In the genomic region with DNA sequence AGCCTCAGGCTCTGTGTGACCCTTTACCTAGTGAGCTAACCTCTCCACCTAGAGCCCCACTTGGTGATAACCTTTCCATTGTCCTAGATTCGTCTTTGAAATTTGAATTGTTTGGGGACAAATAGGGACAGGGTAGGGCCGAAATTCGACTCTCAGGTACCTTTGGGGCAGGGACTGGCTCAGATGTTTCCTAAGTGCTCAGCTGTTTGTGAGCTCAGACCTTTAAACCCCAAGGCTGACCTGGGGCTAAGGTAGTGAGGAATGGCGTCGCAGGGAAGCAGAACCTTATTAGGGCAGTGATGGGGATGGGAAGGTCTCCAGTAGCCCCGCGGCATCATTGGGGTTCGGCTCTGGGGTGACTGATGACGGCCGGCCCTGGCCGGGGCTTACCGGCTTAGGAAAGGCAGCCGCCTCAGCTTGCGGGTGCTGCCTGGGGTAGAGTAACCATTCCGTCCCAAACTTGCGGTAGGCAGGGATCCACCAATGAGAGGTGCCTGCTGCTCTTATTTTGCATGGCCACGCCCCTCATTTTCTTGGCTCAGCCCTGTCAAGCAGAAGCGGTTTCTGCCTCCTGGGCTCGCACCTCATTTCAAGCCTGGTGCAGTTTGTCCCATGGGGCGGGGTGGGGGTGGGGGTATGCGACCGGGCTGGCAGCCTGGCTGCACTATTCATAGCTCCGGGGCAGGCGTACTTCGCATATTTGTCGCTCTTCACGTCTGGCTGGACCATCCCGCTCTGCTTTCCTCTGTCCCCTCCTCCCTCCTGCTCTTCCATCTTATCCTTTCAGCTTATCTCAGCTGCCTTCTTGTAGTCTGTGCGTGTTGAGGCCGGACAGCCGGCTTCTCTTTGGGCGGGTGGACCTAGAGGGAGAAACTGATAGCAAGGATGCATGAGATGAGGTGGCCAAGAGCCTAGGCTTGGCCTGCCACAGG, we compare ENCODE assay signal across 8 mouse cellular contexts. TPM values are rescaled to one million over a fixed set of nuclear protein-coding genes. Genes with fewer than 3 reads are reported as not detected.
DNase-seq lines count a peak whose midpoint lies in the region; ATAC-seq and TF ChIP-seq lines count a peak whose summit lies in the region.

No protein-coding gene starts in this region.

- TF ChIP-seq POLR2A in heart, adult 2 months (IDR thresholded peaks at IDR 0.05; ENCODE audit: insufficient read depth, low read depth, low read length), result peak; percentile 52; the same call in 1 of the 2 replicates
- TF ChIP-seq POLR2A in myocyte (IDR thresholded peaks at IDR 0.05; ENCODE audit: insufficient read length, low read depth), result peak; percentile 11

- peak overlapping the region; percentile 89 for H3K4me2 ChIP-seq in liver, embryonic 12.5 days
- H3K4me2 ChIP-seq in myocyte (ENCODE audit: low read depth), result peak overlapping the region; percentile 94

- ATAC-seq in liver, embryonic 12.5 days, result peak; percentile 86

- H3K79me3 ChIP-seq in C2C12 (ENCODE audit: low read depth), result peaks cover 32% of the 10 kb centered on the region

- intact Hi-C loops in heart, adult 2 months (cut with DNase I), result no loop called here

- H3K36me3 ChIP-seq in C2C12 (ENCODE audit: control insufficient read depth, insufficient read depth) (no peaks in the 10 kb centered on the region), myocyte (ENCODE audit: control insufficient read depth, insufficient read depth) (no peaks in the 10 kb centered on the region)
- no peaks in the 10 kb centered on the region for H3K36me3 ChIP-seq in heart, adult 2 months (ENCODE audit: control insufficient read depth, insufficient read depth, low read length)
- H3K36me3 ChIP-seq in liver, embryonic 12.5 days, result no peaks in the 10 kb centered on the region

- TF ChIP-seq EP300 in heart, adult 2 months (IDR thresholded peaks at IDR 0.05; ENCODE audit: insufficient read depth, low read depth, low read length), result peak; percentile 51; the same call in 1 of the 2 replicates

- peaks cover 10% of the 10 kb centered on the region for H3K4me1 ChIP-seq in heart, adult 2 months (ENCODE audit: control insufficient read depth, insufficient read depth, low read length)
- H3K4me1 ChIP-seq in liver, embryonic 12.5 days, result peaks cover 83% of the 10 kb centered on the region

- H3K27me3 ChIP-seq in C2C12 (ENCODE audit: control insufficient read depth, insufficient read depth, insufficient read length) (no peaks in the 10 kb centered on the region), myocyte (ENCODE audit: control insufficient read depth, insufficient read depth, insufficient read length) (no peaks in the 10 kb centered on the region)
- H3K27me3 ChIP-seq in heart, adult 2 months (ENCODE audit: control insufficient read depth, insufficient read depth, low read length), result no peaks in the 10 kb centered on the region
- H3K27me3 ChIP-seq in liver, embryonic 12.5 days (replicated peaks), result no peaks in the 10 kb centered on the region

- DNase-seq in adrenal gland, adult 2 months, result peak; percentile 89
- DNase-seq in embryo, embryonic 11.5 days (ENCODE audit: low read depth, low spot score), result peak; percentile 84
- peak; percentile 79 to 89 for DNase-seq in heart, adult 2 months
- peak; percentile 75 for DNase-seq in kidney, adult 11 months
- peak; percentile 74 for DNase-seq in telencephalon, adult 2 months (ENCODE audit: low read depth, low spot score)

- 3% methylated on average over 32 of the region's 32 CpGs for WGBS in heart, adult 2 months
- 2% methylated on average over 32 of the region's 32 CpGs for WGBS in liver, embryonic 12.5 days (ENCODE audit: insufficient replicate concordance)

- TF ChIP-seq CTCF in C2C12 (IDR thresholded peaks at IDR 0.05; ENCODE audit: control insufficient read depth, insufficient read depth, insufficient read length), result no peak
- TF ChIP-seq CTCF in heart, adult 2 months (IDR thresholded peaks at IDR 0.05), result no peak

- H3ac ChIP-seq in C2C12 (ENCODE audit: control insufficient read depth, insufficient read length, low read depth) (peak overlapping the region; percentile 36), myocyte (ENCODE audit: control insufficient read depth, insufficient read length) (no peak overlapping the region)

- peak overlapping the region; percentile 79 for H3K27ac ChIP-seq in heart, adult 2 months
- peak overlapping the region; percentile 94 for H3K27ac ChIP-seq in liver, embryonic 12.5 days

- peak overlapping the region; percentile 36 for H3K9ac ChIP-seq in heart, adult 2 months (ENCODE audit: low read depth, low read length)
- H3K9ac ChIP-seq in liver, embryonic 12.5 days, result peak overlapping the region; percentile 75

- no peaks in the 10 kb centered on the region for H3K9me3 ChIP-seq in liver, embryonic 12.5 days (replicated peaks)

- peaks cover 91% of the 10 kb centered on the region for H3K79me2 ChIP-seq in C2C12 (ENCODE audit: control insufficient read depth, insufficient read depth)
- H3K79me2 ChIP-seq in heart, adult 2 months (replicated peaks; ENCODE audit: control insufficient read depth, insufficient read depth, low read length), result no peaks in the 10 kb centered on the region
- H3K79me2 ChIP-seq in myocyte (ENCODE audit: control insufficient read depth, insufficient read depth), result peaks cover 69% of the 10 kb centered on the region

- H3K4me3 ChIP-seq in C2C12 (ENCODE audit: insufficient read depth, poor library complexity, severe bottlenecking) (no peak overlapping the region), myocyte (peak overlapping the region; percentile 13)
- H3K4me3 ChIP-seq in heart, adult 2 months, result peak overlapping the region; percentile 53
- peak overlapping the region; percentile 53 for H3K4me3 ChIP-seq in liver, embryonic 12.5 days

TF ChIP-seq in C2C12, 6 proteins besides CTCF, POLR2A, EP300 and RAD21:
- TF ChIP-seq USF1 (IDR thresholded peaks at IDR 0.05; ENCODE audit: low read depth), result no peak
- no peak for TF ChIP-seq FOSL1 (IDR thresholded peaks at IDR 0.05; ENCODE audit: insufficient read depth, low read length, poor library complexity, severe bottlenecking)
- no peak for TF ChIP-seq MYOD1 (IDR thresholded peaks at IDR 0.05; ENCODE audit: control insufficient read depth, insufficient read length, low read depth)
- no peak for TF ChIP-seq CEBPB (IDR thresholded peaks at IDR 0.05; ENCODE audit: low read depth)
- no peak for TF ChIP-seq MYOG (IDR thresholded peaks at IDR 0.05; ENCODE audit: control insufficient read depth, extremely low read depth, insufficient read length)
- no peak for TF ChIP-seq MAX (IDR thresholded peaks at IDR 0.05)

TF ChIP-seq in myocyte, 11 proteins besides CTCF, POLR2A, EP300 and RAD21:
- no peak for TF ChIP-seq USF1 (IDR thresholded peaks at IDR 0.05; ENCODE audit: low read depth)
- peak in 1 of 3 experiments; percentile 17 for TF ChIP-seq MYOD1 (IDR thresholded peaks at IDR 0.05; ENCODE audit: control insufficient read depth in 1 of 3, insufficient read length in 2 of 3, low read depth in 2 of 3)
- peak; percentile 78 for TF ChIP-seq SRF (IDR thresholded peaks at IDR 0.05; ENCODE audit: control insufficient read depth, insufficient read length, low read depth)
- TF ChIP-seq MYOG (IDR thresholded peaks at IDR 0.05; ENCODE audit: control insufficient read depth in 1 of 3, insufficient read depth in 1 of 3, insufficient read length in 2 of 3, low read depth in 2 of 3), result peak in 1 of 3 experiments; percentile 7

RNA-seq across cellular contexts. Expression of gene Arhgap23, which starts 12.7 kb away (rescaled TPM):
- polyA plus RNA-seq in C2C12 (2012; fragmentation: generic; extraction: Trizol) (23.9 TPM), myocyte (2012; fragmentation: generic; extraction: Trizol) (41.9 TPM)
- total RNA-seq in adrenal gland, adult 2 months (2021), result 10 to 100 TPM; 29.0 to 29.3 TPM
- polyA plus RNA-seq in adrenal gland, adult 2 months (2012; rRNA removed), result 96.3 and 106 TPM in 2 replicates
- 10 to 100 TPM; 12.8 to 13.7 TPM for total RNA-seq in heart, adult 2 months (2021)
- 18.4 and 19.2 TPM in 2 replicates for polyA plus RNA-seq in heart, adult 2 months (2012; rRNA removed)
- 17.3 and 19.7 TPM in 2 replicates for polyA plus RNA-seq in liver, embryonic 12.5 days (2016; fragmentation: Nextera tagmentation; extraction: Ambion mirVana)
